Mouse (Mus musculus): ENCODE data around the gene Arid1b. TPM values are rescaled to one million over a fixed set of nuclear protein-coding genes. Genes with fewer than 3 reads are reported as not detected.

Arid1b gene
- total and polyA plus RNA-seq, 3 experiments = 6.1 to 12.4 (median 9.7) TPM

- peaks cover 6 to 16% of the 10 kb centered on the region in 2 experiments for H3K4me1 ChIP-seq (ENCODE audit: control insufficient read depth in 1 of 2, insufficient read depth in 2 of 2)
- no peaks in the 10 kb centered on the region for H3K79me2 ChIP-seq (replicated peaks; ENCODE audit: control insufficient read depth, extremely low read depth, insufficient read depth, poor library complexity, severe bottlenecking)
- H3K27me3 ChIP-seq (replicated peaks) = no peaks in the 10 kb centered on the region
- TF ChIP-seq MAFK (IDR thresholded peaks at IDR 0.05; ENCODE audit: insufficient replicate concordance, low read length) = no peak
- no peak for TF ChIP-seq CHD1 (IDR thresholded peaks at IDR 0.05; ENCODE audit: low read depth, low read length)
- no peak for TF ChIP-seq SIN3A (IDR thresholded peaks at IDR 0.05; ENCODE audit: low read length)
- no peak for TF ChIP-seq SMC3 (IDR thresholded peaks at IDR 0.05; ENCODE audit: low read depth, low read length)
- TF ChIP-seq RCOR1 (conservative IDR thresholded peaks at IDR 0.05; ENCODE audit: low read depth, low read length) = no peak
- no peak for TF ChIP-seq USF1 (IDR thresholded peaks at IDR 0.05; ENCODE audit: low read depth, low read length)
- in situ Hi-C loops (cut with MboI; ENCODE audit: low pct_ligation_motif_present, low pct_unique_long_range_greater_than_20kb, low sequenced_read_pairs) = no loop called here
- no peaks in the 10 kb centered on the region for H3K9me3 ChIP-seq (replicated peaks; ENCODE audit: low read length)
- H3K4me3 ChIP-seq (replicated peaks in 1 of 3; ENCODE audit: low read depth in 2 of 3, low read length in 2 of 3, poor library complexity in 1 of 3) = no peak overlapping the region
- H3K9ac ChIP-seq (ENCODE audit: insufficient read depth, low read depth) = no peak overlapping the region
- dilution Hi-C loops (cut with MboI; ENCODE audit: extremely low pct_ligation_motif_present, extremely low pct_unique_long_range_greater_than_20kb, low sequenced_read_pairs) = no loop called here
- H3K36me3 ChIP-seq (replicated peaks in 1 of 2; ENCODE audit: control insufficient read depth in 1 of 2, insufficient read depth in 1 of 2, low read length in 1 of 2) = no peaks in the 10 kb centered on the region
- DNase-seq (ENCODE audit: extremely low read depth) = no peak
- H3K4me2 ChIP-seq (ENCODE audit: insufficient read depth, low read depth, poor library complexity, severe bottlenecking) = no peak overlapping the region
- no peak overlapping the region for H3K27ac ChIP-seq (ENCODE audit: insufficient read depth, low read depth)
Observed at GRCm38 (mm10) chr17:4946421-4946974, 47.6 kb upstream of the Arid1b start.

DNA sequence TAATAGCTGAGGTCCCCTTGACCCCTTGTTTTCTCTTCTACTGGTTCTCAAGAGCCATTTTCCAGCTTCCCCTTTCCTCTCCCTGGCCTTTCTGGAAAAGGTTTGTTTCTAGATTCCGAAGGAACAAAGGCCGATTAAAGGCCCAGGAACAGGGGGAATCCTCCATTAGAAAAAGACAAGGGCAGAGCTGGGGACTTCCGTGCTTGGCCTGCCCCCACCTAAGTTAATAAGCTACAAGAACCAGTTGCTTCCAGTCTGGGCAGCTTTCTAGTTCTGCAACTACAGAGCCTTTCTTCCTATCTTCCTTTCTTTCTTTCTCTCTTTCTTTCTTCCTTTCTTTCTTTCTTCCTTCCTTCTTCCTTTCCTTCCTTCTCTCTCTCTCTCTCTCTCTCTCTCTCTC, 47.1 kb upstream of the Arid1b start:
- peaks cover 6 to 16% of the 10 kb centered on the region in 2 experiments for H3K4me1 ChIP-seq (ENCODE audit: control insufficient read depth in 1 of 2, insufficient read depth in 2 of 2)
- H3K9me3 ChIP-seq (replicated peaks; ENCODE audit: low read length) = no peaks in the 10 kb centered on the region
- no peaks in the 10 kb centered on the region for H3K79me2 ChIP-seq (replicated peaks; ENCODE audit: control insufficient read depth, extremely low read depth, insufficient read depth, poor library complexity, severe bottlenecking)
- H3K4me2 ChIP-seq (ENCODE audit: insufficient read depth, low read depth, poor library complexity, severe bottlenecking) = no peak overlapping the region
- in situ Hi-C loops (cut with MboI; ENCODE audit: low pct_ligation_motif_present, low pct_unique_long_range_greater_than_20kb, low sequenced_read_pairs) (no loop called here), dilution Hi-C loops (cut with MboI; ENCODE audit: extremely low pct_ligation_motif_present, extremely low pct_unique_long_range_greater_than_20kb, low sequenced_read_pairs) (no loop called here)
- no peaks in the 10 kb centered on the region for H3K36me3 ChIP-seq (replicated peaks in 1 of 2; ENCODE audit: control insufficient read depth in 1 of 2, insufficient read depth in 1 of 2, low read length in 1 of 2)
- H3K9ac ChIP-seq (ENCODE audit: insufficient read depth, low read depth) = no peak overlapping the region
- no peak overlapping the region for H3K4me3 ChIP-seq (replicated peaks in 1 of 3; ENCODE audit: low read depth in 2 of 3, low read length in 2 of 3, poor library complexity in 1 of 3)
- no peak for DNase-seq (ENCODE audit: extremely low read depth)
- H3K27me3 ChIP-seq (replicated peaks) = no peaks in the 10 kb centered on the region
- no peak overlapping the region for H3K27ac ChIP-seq (ENCODE audit: insufficient read depth, low read depth)
- TF ChIP-seq POLR2AphosphoS2 (IDR thresholded peaks at IDR 0.05; ENCODE audit: low read depth, low read length) (no peak), MAZ (IDR thresholded peaks at IDR 0.05; ENCODE audit: low read depth, low read length) (no peak), USF2 (conservative IDR thresholded peaks at IDR 0.05; ENCODE audit: low read depth, low read length) (no peak), MYC (IDR thresholded peaks at IDR 0.05; ENCODE audit: low read depth, low read length) (no peak), PAX5 (IDR thresholded peaks at IDR 0.05; ENCODE audit: low read length) (no peak), ELF1 (IDR thresholded peaks at IDR 0.05; ENCODE audit: low read depth, low read length) (no peak)

DNA sequence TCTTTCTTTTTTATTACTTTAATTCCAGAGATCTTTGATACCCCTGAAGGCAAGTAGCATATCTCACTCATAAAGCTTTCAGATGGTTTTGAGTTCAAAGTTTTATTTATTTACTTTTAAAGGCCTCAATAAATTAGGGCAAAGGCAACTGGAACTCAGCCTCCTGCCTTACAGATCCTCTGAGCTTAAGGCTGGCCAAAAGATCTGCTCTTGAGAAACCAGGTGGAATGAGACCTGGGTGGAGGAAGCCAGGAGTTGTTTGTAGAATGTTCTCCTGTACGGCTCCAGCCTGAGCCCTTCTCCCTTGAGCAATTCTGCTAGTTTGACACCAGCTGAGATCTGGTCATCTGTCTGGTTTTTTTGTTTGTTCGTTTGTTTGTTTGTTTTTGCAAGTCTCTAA, 46.7 kb upstream of the Arid1b start:
- dilution Hi-C loops (cut with MboI; ENCODE audit: extremely low pct_ligation_motif_present, extremely low pct_unique_long_range_greater_than_20kb, low sequenced_read_pairs) (no loop called here), in situ Hi-C loops (cut with MboI; ENCODE audit: low pct_ligation_motif_present, low pct_unique_long_range_greater_than_20kb, low sequenced_read_pairs) (no loop called here)
- no peaks in the 10 kb centered on the region for H3K36me3 ChIP-seq (replicated peaks in 1 of 2; ENCODE audit: control insufficient read depth in 1 of 2, insufficient read depth in 1 of 2, low read length in 1 of 2)
- H3K4me2 ChIP-seq (ENCODE audit: insufficient read depth, low read depth, poor library complexity, severe bottlenecking) = no peak overlapping the region
- no peak overlapping the region for H3K4me3 ChIP-seq (replicated peaks in 1 of 3; ENCODE audit: low read depth in 2 of 3, low read length in 2 of 3, poor library complexity in 1 of 3)
- H3K27me3 ChIP-seq (replicated peaks) = no peaks in the 10 kb centered on the region
- no peaks in the 10 kb centered on the region for H3K9me3 ChIP-seq (replicated peaks; ENCODE audit: low read length)
- H3K79me2 ChIP-seq (replicated peaks; ENCODE audit: control insufficient read depth, extremely low read depth, insufficient read depth, poor library complexity, severe bottlenecking) = no peaks in the 10 kb centered on the region
- no peak for DNase-seq (ENCODE audit: extremely low read depth)
- TF ChIP-seq ELF1 (IDR thresholded peaks at IDR 0.05; ENCODE audit: low read depth, low read length) = no peak
- TF ChIP-seq JUND (conservative IDR thresholded peaks at IDR 0.05; ENCODE audit: low read depth, low read length) = no peak
- TF ChIP-seq ETS1 (conservative IDR thresholded peaks at IDR 0.05; ENCODE audit: low read depth, low read length) = no peak
- TF ChIP-seq MEF2A (IDR thresholded peaks at IDR 0.05; ENCODE audit: borderline replicate concordance, low read depth, low read length) = no peak
- TF ChIP-seq GABPA (IDR thresholded peaks at IDR 0.05; ENCODE audit: insufficient replicate concordance, low read depth, low read length) = no peak
- TF ChIP-seq MAZ (IDR thresholded peaks at IDR 0.05; ENCODE audit: low read depth, low read length) = no peak
- TF ChIP-seq NRF1 (IDR thresholded peaks at IDR 0.05; ENCODE audit: low read depth, low read length) = no peak
- no peak for TF ChIP-seq E2F4 (IDR thresholded peaks at IDR 0.05; ENCODE audit: insufficient replicate concordance, low read depth, low read length)
- no peak for TF ChIP-seq PAX5 (IDR thresholded peaks at IDR 0.05; ENCODE audit: low read length)
- no peak for TF ChIP-seq MAX (IDR thresholded peaks at IDR 0.05; ENCODE audit: low read length)
- TF ChIP-seq BHLHE40 (IDR thresholded peaks at IDR 0.05; ENCODE audit: low read depth, low read length) = no peak
- TF ChIP-seq SIN3A (IDR thresholded peaks at IDR 0.05; ENCODE audit: low read length) = no peak
- no peak for TF ChIP-seq RCOR1 (conservative IDR thresholded peaks at IDR 0.05; ENCODE audit: low read depth, low read length)
- no peak for TF ChIP-seq TBP (conservative IDR thresholded peaks at IDR 0.05; ENCODE audit: low read depth, low read length)
- H3K4me1 ChIP-seq (ENCODE audit: control insufficient read depth in 1 of 2, insufficient read depth in 2 of 2) = peaks cover 6 to 16% of the 10 kb centered on the region in 2 experiments
- H3K9ac ChIP-seq (ENCODE audit: insufficient read depth, low read depth) = no peak overlapping the region
- no peak overlapping the region for H3K27ac ChIP-seq (ENCODE audit: insufficient read depth, low read depth)

Measured in CH12.LX (cell line).